Mouse (Mus musculus) adrenal gland, postnatal 4 days (tissue): ENCODE results near the gene Hdac4. TPM values are rescaled to one million over a fixed set of nuclear protein-coding genes. Genes with fewer than 3 reads are reported as not detected.

ENCODE experiments used
- DNase-seq, 2 experiments: peaks; one replicate each; pipeline ENCODE4 v3.0.0; 2021 to 2022; ENCODE audit warnings: low spot score in 2 of 2, mixed read lengths in 2 of 2
- total RNA-seq, 2 experiments: library from RNA; stranded (reverse); gene quantifications; 2 replicates each; pipeline ENCODE4 v1.2.3; 2021

Gene Hdac4
- total RNA-seq, 2 experiments from 2014 or later: 93.3 to 97.8 TPM

GRCm38 (mm10) chr1:92034247-92034646 is 161.3 kb downstream of the Hdac4 start:
- no peak for DNase-seq

- DNase-seq: no peak
Observed at GRCm38 (mm10) chr1:92033463-92033862, 162.0 kb downstream of the Hdac4 start.

GRCm38 (mm10) chr1:92030541-92030940 is 165.0 kb downstream of the Hdac4 start:
- no peak for DNase-seq

GRCm38 (mm10) chr1:92028158-92028557 is 167.3 kb downstream of the Hdac4 start:
- no peak for DNase-seq

GRCm38 (mm10) chr1:92026351-92026750 is 169.1 kb downstream of the Hdac4 start:
- no peak for DNase-seq

- DNase-seq: no peak
Observed at GRCm38 (mm10) chr1:92023906-92024305, 171.6 kb downstream of the Hdac4 start.

- DNase-seq: no peak
Observed at GRCm38 (mm10) chr1:92022009-92022408, 173.5 kb downstream of the Hdac4 start.

GRCm38 (mm10) chr1:92015938-92016672 is 179.4 kb downstream of the Hdac4 start:
- no peak for DNase-seq

- no peak for DNase-seq
Observed at GRCm38 (mm10) chr1:92015252-92015651, 180.2 kb downstream of the Hdac4 start.

- DNase-seq: no peak
Observed at GRCm38 (mm10) chr1:92014496-92014895, 181.0 kb downstream of the Hdac4 start.

GRCm38 (mm10) chr1:92006666-92007065 is 188.8 kb downstream of the Hdac4 start:
- DNase-seq: no peak

- no peak for DNase-seq
Observed at GRCm38 (mm10) chr1:92005617-92005940, 189.9 kb downstream of the Hdac4 start.

GRCm38 (mm10) chr1:92004906-92005616 is 190.4 kb downstream of the Hdac4 start:
- no peak for DNase-seq

GRCm38 (mm10) chr1:92004122-92004521 is 191.4 kb downstream of the Hdac4 start:
- no peak for DNase-seq

- no peak for DNase-seq
Observed at GRCm38 (mm10) chr1:92000226-92000625, 195.3 kb downstream of the Hdac4 start.

GRCm38 (mm10) chr1:91993658-91994165 is 201.8 kb downstream of the Hdac4 start:
- no peak for DNase-seq

- no peak for DNase-seq
Observed at GRCm38 (mm10) chr1:91992652-91993051, 202.8 kb downstream of the Hdac4 start.

GRCm38 (mm10) chr1:91991597-91991996 is 203.9 kb downstream of the Hdac4 start:
- DNase-seq: no peak

- DNase-seq: no peak
Observed at GRCm38 (mm10) chr1:91990852-91991251, 204.6 kb downstream of the Hdac4 start.

- DNase-seq: no peak
Observed at GRCm38 (mm10) chr1:91988866-91989265, 206.6 kb downstream of the Hdac4 start.

GRCm38 (mm10) chr1:91987431-91987830 is 208.1 kb downstream of the Hdac4 start:
- DNase-seq: no peak

GRCm38 (mm10) chr1:91985783-91986182 is 209.7 kb downstream of the Hdac4 start:
- DNase-seq: no peak

- no peak for DNase-seq
Observed at GRCm38 (mm10) chr1:91984507-91984906, 211.0 kb downstream of the Hdac4 start.
